Mouse (Mus musculus) lung, postnatal 0 days (tissue): ENCODE data around the gene Zfp688.
A peak's percentile ranks its signal among the peaks of the same experiment; 100 is the strongest.

Experiments used
- CTCF ChIP-seq: IDR thresholded peaks from 2 replicates; pipeline ENCODE4 v1.5.1; 2016; ENCODE audit warnings: antibody characterized with exemption, mild to moderate bottlenecking
- EP300 ChIP-seq: IDR thresholded peaks from 2 replicates; pipeline ENCODE4 v1.6.1; 2016; ENCODE audit warnings: antibody characterized with exemption, mild to moderate bottlenecking, control low read depth

- TF ChIP-seq CTCF: peak; percentile 33; the same call in 1 of the 2 replicates
- peak; percentile 91 for TF ChIP-seq EP300
Observed at GRCm38 (mm10) chr7:127448521-127449300, 26.8 kb upstream of the Zfp688 start, which contains the start of gene Zfp689.
